In the genomic region with DNA sequence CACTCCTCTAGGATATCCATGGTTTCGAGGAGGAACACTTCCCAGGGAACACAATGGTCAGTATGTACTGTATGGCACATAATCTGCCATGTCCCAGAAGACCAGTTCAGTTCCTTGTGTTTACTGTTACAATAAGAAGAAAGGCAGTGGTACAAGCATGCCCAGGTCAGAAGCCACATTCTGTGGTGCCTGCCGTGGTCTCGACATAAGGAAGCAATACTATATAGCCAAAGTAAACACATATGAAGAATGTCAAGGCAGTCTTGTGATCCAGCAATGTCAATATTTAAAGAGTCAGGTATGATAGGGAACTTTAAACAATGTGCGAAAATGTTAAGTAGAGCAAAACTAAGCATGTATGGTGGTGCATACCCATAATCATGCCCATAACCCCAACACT, we compare ENCODE assay signal across 18 mouse cellular contexts.
"Had no signal": no experiment of that assay in that cellular context is flagged by ENCODE, and none has a peak within 500 bp of the region (broad histone marks: within the 10 kb centered on the region; RNA-seq: fewer than 3 reads in every experiment).

No protein-coding gene starts in this region.

- ATAC-seq: hindbrain, postnatal 0 days; liver, postnatal 0 days; midbrain, embryonic 13.5 days; midbrain, embryonic 16.5 days had no signal

- H3K9ac ChIP-seq: kidney, embryonic 15.5 days; limb, embryonic 12.5 days; limb, embryonic 15.5 days; liver, embryonic 14.5 days; liver, postnatal 0 days; midbrain, embryonic 13.5 days; neural tube, embryonic 13.5 days had no signal

- H3K4me3 ChIP-seq: kidney, embryonic 15.5 days; limb, embryonic 12.5 days; limb, embryonic 15.5 days; midbrain, embryonic 13.5 days; myocyte; neural tube, embryonic 13.5 days had no signal

- H3K36me3 ChIP-seq: kidney, embryonic 15.5 days; limb, embryonic 12.5 days; limb, embryonic 15.5 days; midbrain, embryonic 13.5 days; neural tube, embryonic 13.5 days had no signal

- H3K9me3 ChIP-seq: kidney, embryonic 15.5 days; limb, embryonic 12.5 days; limb, embryonic 15.5 days; midbrain, embryonic 13.5 days; neural tube, embryonic 13.5 days had no signal

- H3K27ac ChIP-seq: hindbrain, postnatal 0 days; kidney, embryonic 15.5 days; limb, embryonic 12.5 days; limb, embryonic 15.5 days; liver, embryonic 14.5 days; macrophage; midbrain, embryonic 13.5 days; neural tube, embryonic 13.5 days had no signal

- H3K27me3 ChIP-seq: kidney, embryonic 15.5 days; limb, embryonic 12.5 days; limb, embryonic 15.5 days; midbrain, embryonic 13.5 days; neural tube, embryonic 13.5 days had no signal

- DNase-seq: kidney, adult 8-10 months; kidney, postnatal 10 days; kidney, postnatal 4 days; left cerebral cortex, postnatal 4 days; liver, postnatal 0 days; lung, postnatal 10 days; thymus, postnatal 25 days had no signal

- H3K4me2 ChIP-seq: kidney, embryonic 15.5 days; limb, embryonic 12.5 days; limb, embryonic 15.5 days; liver, embryonic 11.5 days; midbrain, embryonic 13.5 days; neural tube, embryonic 13.5 days had no signal
